Comparison of ENCODE assay signal across 8 mouse cellular contexts in genomic region chr9:32709359-32709758, GRCm38 (mm10).
DNase-seq lines count a peak whose midpoint lies in the region; TF ChIP-seq lines count a peak whose summit lies in the region.

No protein-coding gene starts in this region.

- 16% methylated on average over 5 of the region's 5 CpGs for WGBS in liver, adult 2 months

- H3K36me3 ChIP-seq in liver, adult 2 months (ENCODE audit: control insufficient read depth, insufficient read depth, low read length) = peaks cover 1% of the 10 kb centered on the region; the same call in 1 of the 2 replicates

- no peak for TF ChIP-seq CTCF in liver, adult 2 months (IDR thresholded peaks at IDR 0.05; ENCODE audit: low read depth, low read length)

- no peak for DNase-seq in liver, adult 2 months (ENCODE audit: extremely low read depth, low read depth, low spot score)
- no peak for DNase-seq in liver
- DNase-seq in embryo, embryonic 11 days = peak; percentile 50
- DNase-seq in kidney, postnatal 36 days = peak; percentile 64 to 66
- DNase-seq in naive thymus-derived CD4-positive, alpha-beta T cell, adult 2 months (ENCODE audit: low read depth) = peak; percentile 75
- no peak for DNase-seq in cerebellum, postnatal 25 days
- DNase-seq in left cerebral cortex, postnatal 25 days (ENCODE audit: low spot score in 2 of 2) = no peak
- DNase-seq in spleen, adult 18-20 months = no peak

- peaks cover 21% of the 10 kb centered on the region; the same call in 1 of the 2 replicates for H3K79me2 ChIP-seq in liver, adult 2 months (ENCODE audit: control insufficient read depth, insufficient read depth, low read length)

- H3K4me1 ChIP-seq in liver, adult 2 months (ENCODE audit: control insufficient read depth, insufficient read depth, low read length) = peaks cover 11% of the 10 kb centered on the region; the same call in 1 of the 2 replicates

- H3K27ac ChIP-seq in liver, adult 2 months (replicated peaks; ENCODE audit: insufficient read depth, low read depth, low read length) = peak overlapping the region; percentile 1; the same call in 1 of the 2 replicates

- no peak for TF ChIP-seq POLR2A in liver, adult 2 months (IDR thresholded peaks at IDR 0.05; ENCODE audit: extremely low read depth, insufficient read depth, low read length)

- H3K4me3 ChIP-seq in liver, adult 2 months (ENCODE audit: insufficient read depth, low read depth, low read length) = no peak overlapping the region

- no peaks in the 10 kb centered on the region for H3K27me3 ChIP-seq in liver, adult 2 months (ENCODE audit: control insufficient read depth, insufficient read depth, low read length)

- no peak overlapping the region for H3K9ac ChIP-seq in liver, adult 2 months (ENCODE audit: low read depth, low read length)

- intact Hi-C loops in left cerebral cortex, postnatal 25 days (cut with DNase I) = no loop called here

Comparison
In these comparisons a context has a peak if more than half of its experiments do, and no peak if none do; other contexts are left out.
1. DNase-seq: peak in embryo, embryonic 11 days (single experiment), kidney, postnatal 36 days (2 of 2) and naive thymus-derived CD4-positive, alpha-beta T cell, adult 2 months (single experiment); none in liver, adult 2 months (single experiment), liver (single experiment), cerebellum, postnatal 25 days (0 of 2), left cerebral cortex, postnatal 25 days (0 of 2) and spleen, adult 18-20 months (0 of 2).